Mouse (Mus musculus): ENCODE data around the gene Spryd3. TPM values are rescaled to one million over a fixed set of nuclear protein-coding genes. Genes with fewer than 3 reads are reported as not detected.
A peak's percentile ranks its signal among the peaks of the same experiment; 100 is the strongest.

Gene Spryd3
- total and polyA plus RNA-seq, 3 experiments: 29.3 to 35.4 TPM; not detected in 1

- TF ChIP-seq ETS1 (IDR thresholded peaks at IDR 0.05; ENCODE audit: low read depth, low read length): 0 out of 2 replicates have a peak, but pooled peaks have one; percentile 36
- no peak for TF ChIP-seq USF2 (IDR thresholded peaks at IDR 0.05; ENCODE audit: borderline replicate concordance in 1 of 2, insufficient read depth in 1 of 2, low read depth in 1 of 2, low read length in 2 of 2)
- TF ChIP-seq GABPA (IDR thresholded peaks at IDR 0.05; ENCODE audit: low read depth, low read length): no peak
- no peak for TF ChIP-seq MAFK (IDR thresholded peaks at IDR 0.05; ENCODE audit: borderline replicate concordance, low read depth, low read length)
- peak; percentile 30; the same call in 1 of the 2 replicates for TF ChIP-seq ZNF384 (IDR thresholded peaks at IDR 0.05; ENCODE audit: low read depth, low read length)
- no peak for TF ChIP-seq NRF1 (IDR thresholded peaks at IDR 0.05; ENCODE audit: insufficient read depth, low read depth, low read length, poor library complexity, severe bottlenecking)
- TF ChIP-seq CHD2 (IDR thresholded peaks at IDR 0.05; ENCODE audit: low read length): no peak
- no peak for TF ChIP-seq NELFE (IDR thresholded peaks at IDR 0.05; ENCODE audit: low read depth, low read length)
- TF ChIP-seq ELF1 (IDR thresholded peaks at IDR 0.05; ENCODE audit: low read depth, low read length): no peak
- peak; percentile 70 for TF ChIP-seq ZC3H11A (IDR thresholded peaks at IDR 0.05; ENCODE audit: low read depth, low read length)
- no peak for TF ChIP-seq BHLHE40 (IDR thresholded peaks at IDR 0.05; ENCODE audit: borderline replicate concordance, low read depth, low read length)
- no peak for TF ChIP-seq MAX (IDR thresholded peaks at IDR 0.05; ENCODE audit: low read length)
- TF ChIP-seq CHD1 (IDR thresholded peaks at IDR 0.05; ENCODE audit: low read depth, low read length): no peak
- no peak for TF ChIP-seq MYC (IDR thresholded peaks at IDR 0.05; ENCODE audit: low read depth, low read length)
- no peak for TF ChIP-seq POLR2AphosphoS5 (IDR thresholded peaks at IDR 0.05; ENCODE audit: borderline replicate concordance, low read depth, low read length)
- peak; percentile 81 for TF ChIP-seq GATA1 (IDR thresholded peaks at IDR 0.05; ENCODE audit: low read depth, low read length)
- TF ChIP-seq MAZ (IDR thresholded peaks at IDR 0.05; ENCODE audit: low read depth, low read length): peak; percentile 81
- no peak for TF ChIP-seq E2F4 (IDR thresholded peaks at IDR 0.05; ENCODE audit: borderline replicate concordance, low read depth, low read length)
- TF ChIP-seq MEF2A (IDR thresholded peaks at IDR 0.05; ENCODE audit: extremely low read depth, insufficient replicate concordance, low read depth, low read length, poor library complexity, severe bottlenecking): no peak
- no peak for TF ChIP-seq UBTF (IDR thresholded peaks at IDR 0.05; ENCODE audit: borderline replicate concordance, insufficient read depth, low read depth, low read length)
These were observed 10.8 kb upstream of the Spryd3 start (continued) for GRCm38 (mm10) chr15:102146882-102147281.

- peak; percentile 59 for DNase-seq (ENCODE audit: low read depth, low spot score)
- Histone ChIP-seq H3K79me2 (ENCODE audit: control insufficient read depth, insufficient read depth, low read length, poor library complexity) (peaks cover 7% of the 10 kb centered on the region; the same call in 1 of the 2 replicates), H3K4me3 (ENCODE audit: control insufficient read depth in 1 of 2, insufficient read depth in 1 of 2, low read depth in 2 of 2, low read length in 2 of 2) (no peak overlapping the region), H3K4me1 (ENCODE audit: control insufficient read depth in 1 of 2, insufficient read depth in 2 of 2, low read length in 2 of 2) (peaks cover 10 to 22% of the 10 kb centered on the region in 2 experiments), H3K9ac (ENCODE audit: control insufficient read depth, low read depth, low read length, poor library complexity, severe bottlenecking) (peak overlapping the region; percentile 18), H3K9me3 (replicated peaks; ENCODE audit: insufficient read depth, low read length) (no peaks in the 10 kb centered on the region), H3K27me3 (ENCODE audit: control insufficient read depth in 1 of 2, insufficient read depth in 2 of 2, low read length in 2 of 2) (no peaks in the 10 kb centered on the region), H3K36me3 (ENCODE audit: control insufficient read depth in 1 of 2, insufficient read depth in 2 of 2, low read length in 2 of 2) (peaks cover 0 to 21% of the 10 kb centered on the region in 2 experiments; a peak in 2 of 4 replicates), H3K27ac (ENCODE audit: control insufficient read depth, low read depth, low read length) (peak overlapping the region; percentile 39)
- TF ChIP-seq ZKSCAN1 (IDR thresholded peaks at IDR 0.05; ENCODE audit: low read depth, low read length): no peak
- TF ChIP-seq MYC (IDR thresholded peaks at IDR 0.05; ENCODE audit: low read depth, low read length): 0 out of 2 replicates have a peak, but pooled peaks have one; percentile 25
- no peak for TF ChIP-seq MEF2A (IDR thresholded peaks at IDR 0.05; ENCODE audit: extremely low read depth, insufficient replicate concordance, low read depth, low read length, poor library complexity, severe bottlenecking)
- peak; percentile 53 for TF ChIP-seq ETS1 (IDR thresholded peaks at IDR 0.05; ENCODE audit: low read depth, low read length)
- no peak for TF ChIP-seq HCFC1 (IDR thresholded peaks at IDR 0.05; ENCODE audit: low read depth, low read length)
- no peak for TF ChIP-seq POLR2AphosphoS5 (IDR thresholded peaks at IDR 0.05; ENCODE audit: borderline replicate concordance, low read depth, low read length)
- no peak for TF ChIP-seq MAX (IDR thresholded peaks at IDR 0.05; ENCODE audit: low read length)
- no peak for TF ChIP-seq KAT2A (conservative IDR thresholded peaks at IDR 0.05; ENCODE audit: low read depth, low read length)
- TF ChIP-seq USF1 (IDR thresholded peaks at IDR 0.05; ENCODE audit: low read depth, low read length): no peak
- TF ChIP-seq ZMIZ1 (IDR thresholded peaks at IDR 0.05; ENCODE audit: low read depth, low read length): no peak
- TF ChIP-seq POLR2AphosphoS2 (IDR thresholded peaks at IDR 0.05; ENCODE audit: low read length): no peak
- no peak for TF ChIP-seq ZNF384 (IDR thresholded peaks at IDR 0.05; ENCODE audit: low read depth, low read length)
- TF ChIP-seq GATA1 (IDR thresholded peaks at IDR 0.05; ENCODE audit: low read depth, low read length): peak; percentile 43; the same call in 1 of the 2 replicates
- no peak for TF ChIP-seq SMC3 (IDR thresholded peaks at IDR 0.05; ENCODE audit: low read depth, low read length)
- TF ChIP-seq RCOR1 (IDR thresholded peaks at IDR 0.05; ENCODE audit: low read depth, low read length): no peak
- peak; percentile 60 for TF ChIP-seq MXI1 (IDR thresholded peaks at IDR 0.05; ENCODE audit: low read depth, low read length)
- no peak for TF ChIP-seq UBTF (IDR thresholded peaks at IDR 0.05; ENCODE audit: borderline replicate concordance, insufficient read depth, low read depth, low read length)
- no peak for TF ChIP-seq ZC3H11A (IDR thresholded peaks at IDR 0.05; ENCODE audit: low read depth, low read length)
- no peak for TF ChIP-seq TAL1 (IDR thresholded peaks at IDR 0.05; ENCODE audit: low read length)
- TF ChIP-seq BHLHE40 (IDR thresholded peaks at IDR 0.05; ENCODE audit: borderline replicate concordance, low read depth, low read length): no peak
- TF ChIP-seq JUND (IDR thresholded peaks at IDR 0.05; ENCODE audit: low read depth, low read length): no peak
- TF ChIP-seq MYB (IDR thresholded peaks at IDR 0.05; ENCODE audit: low read depth, low read length): no peak
These were observed 10.1 kb upstream of the Spryd3 start for GRCm38 (mm10) chr15:102146089-102146488.
